In genomic region chr10:80207676-80208075, GRCm38 (mm10) we compare ENCODE assay signal across 32 mouse cellular contexts. TPM values are rescaled to one million over a fixed set of nuclear protein-coding genes. Genes with fewer than 3 reads are reported as not detected.
DNase-seq lines count a peak whose midpoint lies in the region; ATAC-seq lines count a peak whose summit lies in the region.
"Had no signal": no experiment of that assay in that cellular context is flagged by ENCODE, and none has a peak within 500 bp of the region (broad histone marks: within the 10 kb centered on the region; RNA-seq: fewer than 3 reads in every experiment).

No protein-coding gene starts in this region.

- H3K27me3 ChIP-seq in forebrain, embryonic 14.5 days (replicated peaks; ENCODE audit: control insufficient read depth, insufficient read depth, low read length): no peaks in the 10 kb centered on the region
- H3K27me3 ChIP-seq in forebrain, embryonic 11.5 days (ENCODE audit: control insufficient read depth, insufficient read depth, low read length): no peaks in the 10 kb centered on the region
- peaks cover 26% of the 10 kb centered on the region for H3K27me3 ChIP-seq in midbrain, embryonic 10.5 days (ENCODE audit: low read depth, poor library complexity, severe bottlenecking)
- H3K27me3 ChIP-seq in midbrain, embryonic 16.5 days (ENCODE audit: control insufficient read depth, insufficient read depth, low read depth, low read length): no peaks in the 10 kb centered on the region
- H3K27me3 ChIP-seq in midbrain, embryonic 12.5 days: peaks cover 12% of the 10 kb centered on the region
- peaks cover 22% of the 10 kb centered on the region for H3K27me3 ChIP-seq in kidney, embryonic 15.5 days
- H3K27me3 ChIP-seq: embryonic facial prominence, embryonic 15.5 days had no signal

- H3K27ac ChIP-seq in forebrain, embryonic 14.5 days (ENCODE audit: low read depth, low read length): no peak overlapping the region
- H3K27ac ChIP-seq in forebrain, embryonic 11.5 days (ENCODE audit: low read depth, low read length): no peak overlapping the region
- peak overlapping the region; percentile 89 for H3K27ac ChIP-seq in midbrain, embryonic 10.5 days (replicated peaks)
- no peak overlapping the region for H3K27ac ChIP-seq in midbrain, embryonic 16.5 days (ENCODE audit: low read length)
- peak overlapping the region; percentile 92 for H3K27ac ChIP-seq in midbrain, embryonic 12.5 days (replicated peaks)
- no peak overlapping the region for H3K27ac ChIP-seq in kidney, embryonic 15.5 days
- H3K27ac ChIP-seq: embryonic facial prominence, embryonic 10.5 days; embryonic facial prominence, embryonic 15.5 days; limb, embryonic 10.5 days; limb, embryonic 15.5 days; liver, embryonic 13.5 days; stomach, postnatal 0 days had no signal

- H3K4me3 ChIP-seq in forebrain, embryonic 14.5 days (ENCODE audit: low read depth, low read length): no peak overlapping the region
- no peak overlapping the region for H3K4me3 ChIP-seq in forebrain, embryonic 11.5 days (ENCODE audit: low read depth, low read length)
- peak overlapping the region; percentile 51 for H3K4me3 ChIP-seq in midbrain, embryonic 10.5 days
- no peak overlapping the region for H3K4me3 ChIP-seq in midbrain, embryonic 16.5 days (ENCODE audit: low read depth, low read length)
- H3K4me3 ChIP-seq in midbrain, embryonic 12.5 days: peak overlapping the region; percentile 36; the same call in 1 of the 2 replicates
- H3K4me3 ChIP-seq in kidney, embryonic 15.5 days (replicated peaks): no peak overlapping the region
- H3K4me3 ChIP-seq: embryonic facial prominence, embryonic 10.5 days; embryonic facial prominence, embryonic 15.5 days; limb, embryonic 10.5 days; limb, embryonic 15.5 days; liver, embryonic 13.5 days; megakaryocyte, embryonic 14.5 days had no signal

- DNase-seq in forebrain, embryonic 14.5 days (ENCODE audit: low spot score): no peak
- DNase-seq in forebrain, embryonic 11.5 days (ENCODE audit: low spot score): no peak
- DNase-seq in midbrain, embryonic 10.5 days (ENCODE audit: low spot score): peak; percentile 78
- DNase-seq in frontal cortex, postnatal 10 days (ENCODE audit: low spot score in 2 of 2): no peak
- DNase-seq: adrenal gland, adult 2 months; adrenal gland, postnatal 36 days; cerebellum, adult 8-10 months; cerebellum, postnatal 25 days; gastrocnemius, postnatal 14 days; heart, postnatal 36 days; kidney, adult 9 months; kidney, postnatal 14 days; layer of hippocampus, adult 9-11 months; liver, embryonic 13.5 days; lung, adult 18-20 months; lung, postnatal 4 days; right cerebral cortex, adult 18-20 months; spleen, adult 18-20 months; thymus, adult 18-20 months; thymus, postnatal 25 days had no signal

- no peak overlapping the region for H3K4me2 ChIP-seq in forebrain, embryonic 14.5 days (ENCODE audit: low read length)
- no peak overlapping the region for H3K4me2 ChIP-seq in forebrain, embryonic 11.5 days (ENCODE audit: low read depth, low read length, severe bottlenecking)
- no peak overlapping the region for H3K4me2 ChIP-seq in midbrain, embryonic 16.5 days (ENCODE audit: low read length)
- peak overlapping the region; percentile 52 for H3K4me2 ChIP-seq in midbrain, embryonic 12.5 days (replicated peaks)
- H3K4me2 ChIP-seq in kidney, embryonic 15.5 days: no peak overlapping the region
- H3K4me2 ChIP-seq: embryonic facial prominence, embryonic 15.5 days; limb, embryonic 15.5 days; liver, embryonic 13.5 days had no signal

- ATAC-seq in forebrain, embryonic 14.5 days: no peak
- no peak for ATAC-seq in forebrain, embryonic 11.5 days (replicated peaks; ENCODE audit: low FRiP score)
- ATAC-seq in midbrain, embryonic 16.5 days: no peak
- ATAC-seq in midbrain, embryonic 12.5 days (ENCODE audit: low FRiP score, low read depth): peak; percentile 76
- ATAC-seq in kidney, embryonic 15.5 days (replicated peaks; ENCODE audit: low FRiP score): no peak
- ATAC-seq: activated CD4-positive, CD25-positive, alpha-beta regulatory T cell, adult 4 months; intestine, postnatal 0 days; lung, postnatal 0 days had no signal

- H3K9me3 ChIP-seq in forebrain, embryonic 14.5 days (replicated peaks; ENCODE audit: control insufficient read depth, low read length): no peaks in the 10 kb centered on the region
- H3K9me3 ChIP-seq in forebrain, embryonic 11.5 days (ENCODE audit: control insufficient read depth, low read length): no peaks in the 10 kb centered on the region
- no peaks in the 10 kb centered on the region for H3K9me3 ChIP-seq in midbrain, embryonic 10.5 days (replicated peaks)
- H3K9me3 ChIP-seq in midbrain, embryonic 16.5 days (replicated peaks; ENCODE audit: control insufficient read depth, low read length, poor library complexity, severe bottlenecking): no peaks in the 10 kb centered on the region
- H3K9me3 ChIP-seq in midbrain, embryonic 12.5 days: no peaks in the 10 kb centered on the region
- no peaks in the 10 kb centered on the region for H3K9me3 ChIP-seq in kidney, embryonic 15.5 days (replicated peaks)
- H3K9me3 ChIP-seq: embryonic facial prominence, embryonic 10.5 days; embryonic facial prominence, embryonic 15.5 days; limb, embryonic 10.5 days; limb, embryonic 15.5 days; liver, embryonic 13.5 days; megakaryocyte, embryonic 14.5 days had no signal

- H3K4me1 ChIP-seq in forebrain, embryonic 14.5 days (ENCODE audit: control insufficient read depth, insufficient read depth, low read length): peaks cover 11% of the 10 kb centered on the region
- H3K4me1 ChIP-seq in forebrain, embryonic 11.5 days (replicated peaks; ENCODE audit: control insufficient read depth, insufficient read depth, low read length): peaks cover 10% of the 10 kb centered on the region; the same call in 1 of the 2 replicates
- H3K4me1 ChIP-seq in midbrain, embryonic 10.5 days: peaks cover 65% of the 10 kb centered on the region
- H3K4me1 ChIP-seq in midbrain, embryonic 16.5 days (ENCODE audit: control insufficient read depth, insufficient read depth, low read length): peaks cover 19% of the 10 kb centered on the region
- H3K4me1 ChIP-seq in midbrain, embryonic 12.5 days: peaks cover 39% of the 10 kb centered on the region
- H3K4me1 ChIP-seq in kidney, embryonic 15.5 days: peaks cover 13% of the 10 kb centered on the region
- H3K4me1 ChIP-seq: liver, embryonic 13.5 days had no signal

- no peaks in the 10 kb centered on the region for H3K36me3 ChIP-seq in forebrain, embryonic 14.5 days (ENCODE audit: control insufficient read depth, insufficient read depth, low read length)
- H3K36me3 ChIP-seq in forebrain, embryonic 11.5 days (ENCODE audit: control insufficient read depth, insufficient read depth, low read length): no peaks in the 10 kb centered on the region
- no peaks in the 10 kb centered on the region for H3K36me3 ChIP-seq in midbrain, embryonic 10.5 days
- H3K36me3 ChIP-seq in midbrain, embryonic 16.5 days (ENCODE audit: control insufficient read depth, insufficient read depth, low read length): no peaks in the 10 kb centered on the region
- H3K36me3 ChIP-seq in midbrain, embryonic 12.5 days: no peaks in the 10 kb centered on the region
- H3K36me3 ChIP-seq in kidney, embryonic 15.5 days: no peaks in the 10 kb centered on the region
- H3K36me3 ChIP-seq: embryonic facial prominence, embryonic 10.5 days; embryonic facial prominence, embryonic 15.5 days; limb, embryonic 10.5 days; limb, embryonic 15.5 days; liver, embryonic 13.5 days had no signal

- 51% methylated on average over 10 of the region's 10 CpGs for WGBS in forebrain, embryonic 14.5 days
- WGBS in forebrain, embryonic 11.5 days: 44% methylated on average over 10 of the region's 10 CpGs
- WGBS in midbrain, embryonic 10.5 days: 31% methylated on average over 10 of the region's 10 CpGs
- 27% methylated on average over 10 of the region's 10 CpGs for WGBS in midbrain, embryonic 16.5 days
- 42% methylated on average over 10 of the region's 10 CpGs for WGBS in midbrain, embryonic 12.5 days
- 71% methylated on average over 10 of the region's 10 CpGs for WGBS in kidney, embryonic 15.5 days

- H3K9ac ChIP-seq in forebrain, embryonic 14.5 days (ENCODE audit: low read length): peak overlapping the region; percentile 1; the same call in 1 of the 2 replicates
- no peak overlapping the region for H3K9ac ChIP-seq in forebrain, embryonic 11.5 days (ENCODE audit: low read length)
- no peak overlapping the region for H3K9ac ChIP-seq in midbrain, embryonic 16.5 days (ENCODE audit: low read depth, low read length)
- H3K9ac ChIP-seq in midbrain, embryonic 12.5 days (replicated peaks): peak overlapping the region; percentile 62; the same call in 1 of the 2 replicates
- H3K9ac ChIP-seq in kidney, embryonic 15.5 days: no peak overlapping the region
- H3K9ac ChIP-seq: embryonic facial prominence, embryonic 15.5 days; limb, embryonic 15.5 days; liver, embryonic 13.5 days had no signal

RNA-seq across cellular contexts. Expression of gene Mum1, which starts 18.6 kb away (rescaled TPM):
- 39.6 and 42.4 TPM in 2 replicates for polyA plus RNA-seq in forebrain, embryonic 14.5 days (2014; fragmentation: Nextera tagmentation; extraction: Ambion mirVana)
- polyA plus RNA-seq in forebrain, embryonic 11.5 days (2014; fragmentation: Nextera tagmentation; extraction: Ambion mirVana): 75.6 and 79.4 TPM in 2 replicates
- 154 and 166 TPM in 2 replicates for polyA plus RNA-seq in midbrain, embryonic 10.5 days (2016; fragmentation: Nextera tagmentation; extraction: Ambion mirVana)
- 47.8 and 51.1 TPM in 2 replicates for polyA plus RNA-seq in midbrain, embryonic 16.5 days (2015; fragmentation: Nextera tagmentation; extraction: Ambion mirVana)
- polyA plus RNA-seq in midbrain, embryonic 12.5 days (2016; fragmentation: Nextera tagmentation; extraction: Ambion mirVana): 151 and 195 TPM in 2 replicates
- 74.8 and 75.5 TPM in 2 replicates for polyA plus RNA-seq in kidney, embryonic 15.5 days (2015; fragmentation: Nextera tagmentation; extraction: Ambion mirVana)

RNA-seq across cellular contexts. Expression of gene Efna2, which starts 28.4 kb away (rescaled TPM):
- polyA plus RNA-seq in forebrain, embryonic 14.5 days (2014; fragmentation: Nextera tagmentation; extraction: Ambion mirVana): 14.5 and 20.6 TPM in 2 replicates
- 48.8 and 50.7 TPM in 2 replicates for polyA plus RNA-seq in forebrain, embryonic 11.5 days (2014; fragmentation: Nextera tagmentation; extraction: Ambion mirVana)
- 56.6 and 64.5 TPM in 2 replicates for polyA plus RNA-seq in midbrain, embryonic 10.5 days (2016; fragmentation: Nextera tagmentation; extraction: Ambion mirVana)
- 37.3 and 43.3 TPM in 2 replicates for polyA plus RNA-seq in midbrain, embryonic 16.5 days (2015; fragmentation: Nextera tagmentation; extraction: Ambion mirVana)
- 114 and 127 TPM in 2 replicates for polyA plus RNA-seq in midbrain, embryonic 12.5 days (2016; fragmentation: Nextera tagmentation; extraction: Ambion mirVana)
- polyA plus RNA-seq in kidney, embryonic 15.5 days (2015; fragmentation: Nextera tagmentation; extraction: Ambion mirVana): 15.4 and 17.0 TPM in 2 replicates
- polyA plus RNA-seq: activated CD4-positive, CD25-positive, alpha-beta regulatory T cell, adult 4 months had no signal

RNA-seq across cellular contexts. Expression of gene 1600002K03Rik, which starts 34.9 kb away (rescaled TPM):
- 7.2 and 9.0 TPM in 2 replicates for polyA plus RNA-seq in forebrain, embryonic 14.5 days (2014; fragmentation: Nextera tagmentation; extraction: Ambion mirVana)
- 6.4 and 8.3 TPM in 2 replicates for polyA plus RNA-seq in forebrain, embryonic 11.5 days (2014; fragmentation: Nextera tagmentation; extraction: Ambion mirVana)
- polyA plus RNA-seq in midbrain, embryonic 10.5 days (2016; fragmentation: Nextera tagmentation; extraction: Ambion mirVana): 10.6 and 11.2 TPM in 2 replicates
- 11.0 and 11.4 TPM in 2 replicates for polyA plus RNA-seq in midbrain, embryonic 16.5 days (2015; fragmentation: Nextera tagmentation; extraction: Ambion mirVana)
- 12.9 and 13.6 TPM in 2 replicates for polyA plus RNA-seq in midbrain, embryonic 12.5 days (2016; fragmentation: Nextera tagmentation; extraction: Ambion mirVana)
- polyA plus RNA-seq in kidney, embryonic 15.5 days (2015; fragmentation: Nextera tagmentation; extraction: Ambion mirVana): 11.2 and 13.2 TPM in 2 replicates

RNA-seq across cellular contexts. Expression of gene Ndufs7, which starts 41.2 kb away (rescaled TPM):
- 269 and 351 TPM in 2 replicates for polyA plus RNA-seq in forebrain, embryonic 14.5 days (2014; fragmentation: Nextera tagmentation; extraction: Ambion mirVana)
- polyA plus RNA-seq in forebrain, embryonic 11.5 days (2014; fragmentation: Nextera tagmentation; extraction: Ambion mirVana): 219 and 265 TPM in 2 replicates
- polyA plus RNA-seq in midbrain, embryonic 10.5 days (2016; fragmentation: Nextera tagmentation; extraction: Ambion mirVana): 288 and 314 TPM in 2 replicates
- 263 and 302 TPM in 2 replicates for polyA plus RNA-seq in midbrain, embryonic 16.5 days (2015; fragmentation: Nextera tagmentation; extraction: Ambion mirVana)
- polyA plus RNA-seq in midbrain, embryonic 12.5 days (2016; fragmentation: Nextera tagmentation; extraction: Ambion mirVana): 205 and 213 TPM in 2 replicates
- 376 and 387 TPM in 2 replicates for polyA plus RNA-seq in kidney, embryonic 15.5 days (2015; fragmentation: Nextera tagmentation; extraction: Ambion mirVana)

RNA-seq across cellular contexts. Expression of gene Cirbp, which starts 41.9 kb away (rescaled TPM):
- 239 and 266 TPM in 2 replicates for polyA plus RNA-seq in forebrain, embryonic 14.5 days (2014; fragmentation: Nextera tagmentation; extraction: Ambion mirVana)
- polyA plus RNA-seq in forebrain, embryonic 11.5 days (2014; fragmentation: Nextera tagmentation; extraction: Ambion mirVana): 82.0 and 83.4 TPM in 2 replicates
- 91.8 and 135 TPM in 2 replicates for polyA plus RNA-seq in midbrain, embryonic 10.5 days (2016; fragmentation: Nextera tagmentation; extraction: Ambion mirVana)
- 380 and 398 TPM in 2 replicates for polyA plus RNA-seq in midbrain, embryonic 16.5 days (2015; fragmentation: Nextera tagmentation; extraction: Ambion mirVana)
- 227 and 233 TPM in 2 replicates for polyA plus RNA-seq in midbrain, embryonic 12.5 days (2016; fragmentation: Nextera tagmentation; extraction: Ambion mirVana)
- 95.1 and 111 TPM in 2 replicates for polyA plus RNA-seq in kidney, embryonic 15.5 days (2015; fragmentation: Nextera tagmentation; extraction: Ambion mirVana)

Comparison
In these comparisons a context has a peak if more than half of its experiments do, and no peak if none do; other contexts are left out.
1. H3K27ac ChIP-seq: peak in midbrain, embryonic 10.5 days (single experiment) and midbrain, embryonic 12.5 days (single experiment); none in forebrain, embryonic 14.5 days (single experiment), forebrain, embryonic 11.5 days (single experiment), midbrain, embryonic 16.5 days (single experiment) and kidney, embryonic 15.5 days (single experiment).
2. H3K4me3 ChIP-seq: peak in midbrain, embryonic 10.5 days (single experiment) and midbrain, embryonic 12.5 days (single experiment); none in forebrain, embryonic 14.5 days (single experiment), forebrain, embryonic 11.5 days (single experiment), midbrain, embryonic 16.5 days (single experiment) and kidney, embryonic 15.5 days (single experiment).
3. H3K9ac ChIP-seq: peak in forebrain, embryonic 14.5 days (single experiment) and midbrain, embryonic 12.5 days (single experiment); none in forebrain, embryonic 11.5 days (single experiment), midbrain, embryonic 16.5 days (single experiment) and kidney, embryonic 15.5 days (single experiment).